Mouse (Mus musculus): Measurements from ENCODE around the gene Eif3g. TPM values are rescaled to one million over a fixed set of nuclear protein-coding genes. Genes with fewer than 3 reads are reported as not detected.

The Eif3g gene
- total RNA-seq (2021): 100 to 1,000 TPM in 1 of 2 experiments, 10 to 100 TPM in 1; 97.0 to 102 TPM
- long read RNA-seq, experiment 1, transcript Eif3g-201 (11 exons, 1,101 nt): major isoform, 70 of 72 reads
- long read RNA-seq, experiment 1, partial matches to known transcripts: 1 of 72 reads
- long read RNA-seq, experiment 1, other reads (novel, unspliced or antisense): 1 of 72 reads
- long read RNA-seq, experiment 2, transcript Eif3g-201 (11 exons, 1,101 nt): major isoform, 99 of 103 reads
- long read RNA-seq, experiment 2, partial matches to known transcripts: 3 of 103 reads
- long read RNA-seq, experiment 2, other reads (novel, unspliced or antisense): 1 of 103 reads

DNA sequence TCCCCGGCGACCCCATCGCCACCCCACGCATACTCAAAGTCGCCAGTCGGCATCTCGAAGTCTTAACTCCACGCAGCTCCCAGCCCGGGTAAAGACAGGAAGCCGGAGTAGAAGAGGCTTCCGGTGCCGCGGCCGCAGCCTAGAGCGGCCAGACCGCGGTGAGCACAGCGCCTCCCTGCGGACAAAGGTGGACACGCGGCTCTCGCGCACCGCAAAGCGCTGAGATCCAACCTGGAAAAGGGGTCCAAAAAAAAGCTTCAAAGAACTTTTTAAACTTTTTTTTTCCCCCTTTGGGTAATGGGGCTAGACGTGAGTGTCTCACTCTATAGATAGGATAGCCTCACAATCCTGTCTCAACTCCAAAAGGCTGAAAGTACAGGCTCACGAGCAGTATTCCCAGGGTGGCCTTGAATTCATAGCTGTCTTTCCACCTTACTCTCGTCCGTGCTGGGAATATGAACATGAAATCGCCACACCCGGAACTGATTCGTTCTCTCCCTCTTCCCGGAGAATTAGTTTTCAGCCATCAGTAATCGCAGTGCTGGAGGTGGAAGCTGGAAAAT lies at the start of gene Eif3g:
Gene Eif3g, minus strand, starts transcription at position 113 of the 563 bp plus-strand sequence.
- intact Hi-C loops (cut with DNase I): loop anchor here (5.0 kb wide), 1 partner anchor 174 kb away; the partner anchor contains the start of genes Fdx1l and Gm49373
- Histone ChIP-seq H3K4me3 (peak within 1 kb of the TSS; percentile 98), H3K27ac (peak within 1 kb of the TSS; percentile 92)
- peak; percentile 92 for DNase-seq
- peak; percentile 100 for TF ChIP-seq CTCF (IDR thresholded peaks at IDR 0.05)

DNA sequence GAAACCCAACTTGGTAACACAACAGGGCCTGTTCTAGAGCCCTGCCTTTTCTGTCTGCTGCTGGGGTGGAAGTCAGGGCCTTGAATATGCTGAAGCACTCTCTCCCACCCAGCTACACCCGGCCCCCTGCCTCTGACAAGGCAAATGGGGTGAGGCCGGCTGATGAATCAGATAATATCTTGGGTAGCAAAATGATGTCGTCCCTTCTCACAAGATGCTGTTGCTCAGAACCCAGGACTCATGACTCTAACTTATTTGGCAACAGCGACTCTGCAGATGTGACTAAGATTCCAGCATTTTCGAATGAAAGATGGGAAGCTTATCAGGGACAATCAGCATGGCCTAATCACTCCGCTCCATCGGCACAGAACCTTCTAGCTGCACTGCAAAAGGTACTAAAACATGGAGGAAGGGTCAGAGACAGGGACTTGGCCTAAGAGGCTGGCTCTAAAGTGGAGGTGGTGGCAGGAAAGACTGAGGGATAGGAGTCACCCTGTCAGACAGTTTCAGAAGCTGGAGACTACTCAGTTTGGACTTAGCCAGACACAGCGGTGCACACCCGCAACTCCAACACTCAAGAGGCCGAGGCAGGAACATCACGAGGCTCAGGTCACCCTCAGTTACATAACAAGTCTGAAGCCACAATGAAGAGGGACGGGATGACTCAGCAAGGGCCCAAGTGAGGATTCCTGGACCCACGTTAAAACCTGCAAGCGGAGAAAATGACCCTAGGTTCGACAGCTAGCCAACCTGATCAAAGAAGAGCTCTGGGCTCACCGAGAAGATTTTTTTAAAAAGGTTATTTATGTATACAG lies 47.9 kb upstream of the Eif3g start:
- no peak for DNase-seq
- intact Hi-C loops (cut with DNase I): no loop called here
- Histone ChIP-seq H3K27ac (peak overlapping the region; percentile 49), H3K4me3 (no peak overlapping the region)
- TF ChIP-seq CTCF (IDR thresholded peaks at IDR 0.05): no peak

DNA sequence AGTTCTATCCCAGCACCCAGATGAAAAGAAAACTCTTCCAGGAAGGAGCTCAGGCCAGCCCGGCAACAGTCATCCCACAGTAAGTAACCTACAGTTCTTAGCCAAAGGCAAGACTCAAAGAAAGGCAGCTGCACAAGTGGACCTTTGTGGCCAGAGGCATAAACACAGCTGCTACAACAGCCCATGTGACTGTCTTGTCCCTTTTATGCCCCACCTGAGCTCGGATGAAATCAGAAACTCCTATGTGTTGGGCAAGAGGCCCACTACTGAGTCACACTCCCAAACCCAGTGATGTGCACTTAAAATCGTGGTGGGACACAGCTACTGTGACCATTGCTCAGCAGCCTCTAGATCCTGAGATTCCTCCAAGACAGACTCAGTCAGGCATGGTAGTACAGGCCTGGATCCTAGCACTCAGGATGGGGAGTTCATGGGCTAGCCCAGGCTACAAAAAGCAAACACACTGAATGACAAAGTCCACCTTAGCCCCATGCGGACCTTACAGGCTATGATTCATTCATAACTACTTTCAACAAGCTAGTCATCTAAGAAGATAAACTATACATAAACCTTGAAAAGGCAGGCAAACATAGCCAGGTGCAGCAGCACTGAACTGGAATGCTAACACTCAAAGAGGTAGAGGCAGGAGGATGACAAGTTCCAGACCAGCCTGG lies 46.4 kb upstream of the Eif3g start:
- DNase-seq: no peak
- TF ChIP-seq CTCF (IDR thresholded peaks at IDR 0.05): no peak
- peak overlapping the region; percentile 12; the same call in 1 of the 2 replicates for H3K27ac ChIP-seq
- intact Hi-C loops (cut with DNase I): no loop called here
- H3K4me3 ChIP-seq: no peak overlapping the region

DNA sequence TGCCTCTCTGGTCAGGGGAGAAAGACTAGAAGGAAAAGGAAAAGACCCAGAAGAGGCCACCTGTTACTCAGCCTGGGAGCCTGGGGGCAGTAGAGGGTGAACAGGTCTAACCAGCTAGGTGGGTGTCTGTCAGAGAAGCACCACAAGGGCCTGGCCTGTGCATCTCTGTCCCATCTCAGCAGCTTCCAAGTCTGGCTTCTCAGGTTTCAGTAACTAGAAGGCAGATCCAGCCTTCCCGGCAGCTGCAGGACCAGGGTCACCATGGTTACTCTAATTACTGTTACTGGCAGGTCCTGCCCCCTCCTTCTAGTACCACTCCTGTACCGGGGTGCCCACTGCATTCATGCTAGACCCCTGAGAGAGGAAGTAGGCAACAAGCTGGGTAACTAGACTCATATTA lies 45.5 kb upstream of the Eif3g start:
- intact Hi-C loops (cut with DNase I): no loop called here
- Histone ChIP-seq H3K4me3 (no peak overlapping the region), H3K27ac (peak overlapping the region; percentile 12; the same call in 1 of the 2 replicates)
- TF ChIP-seq CTCF (IDR thresholded peaks at IDR 0.05): no peak
- no peak for DNase-seq

DNA sequence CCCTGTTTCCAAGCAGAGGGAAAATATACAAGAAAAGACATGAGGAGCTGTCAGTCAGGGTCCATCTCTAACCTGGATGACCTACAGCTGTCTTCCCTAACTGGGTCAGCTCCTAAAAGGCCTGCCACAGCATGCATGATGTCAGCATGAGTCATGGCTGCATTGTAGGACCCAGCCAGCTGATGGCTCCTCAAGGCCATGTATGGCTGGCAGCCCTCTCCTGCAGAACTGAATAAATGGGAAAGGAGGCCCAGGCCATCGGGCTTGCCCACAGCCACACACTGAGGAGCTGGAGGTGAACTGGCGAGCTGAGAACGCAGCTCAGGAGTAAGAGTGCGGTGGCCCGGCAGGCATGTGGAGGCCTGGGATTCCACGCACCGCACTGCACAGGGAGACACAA lies 45.0 kb upstream of the Eif3g start:
- Histone ChIP-seq H3K27ac (peak overlapping the region; percentile 12), H3K4me3 (no peak overlapping the region)
- intact Hi-C loops (cut with DNase I): no loop called here
- peak; percentile 45 for DNase-seq
- TF ChIP-seq CTCF (IDR thresholded peaks at IDR 0.05): no peak

DNA sequence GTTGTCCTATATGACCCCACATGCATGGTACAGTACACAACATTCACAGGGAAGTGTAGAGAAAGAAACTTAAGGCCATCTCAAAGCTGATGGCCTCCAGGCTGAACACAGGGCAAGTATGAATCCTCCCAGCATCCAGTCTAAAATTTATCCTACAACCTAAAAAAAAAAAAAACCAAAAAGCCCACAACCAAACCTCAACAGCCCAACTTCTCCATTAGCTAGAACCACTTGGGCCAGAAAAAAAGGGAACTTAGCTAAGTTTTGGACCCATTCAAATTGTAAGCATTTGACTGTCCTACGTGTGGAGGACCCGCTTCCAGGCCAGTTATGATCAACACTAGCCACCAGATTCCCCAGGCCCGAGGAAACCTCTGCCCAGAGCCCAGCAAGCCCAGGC lies 24.8 kb upstream of the Eif3g start:
- no peak for TF ChIP-seq CTCF (IDR thresholded peaks at IDR 0.05)
- intact Hi-C loops (cut with DNase I): no loop called here
- no peak overlapping the region for H3K4me3 ChIP-seq
- H3K27ac ChIP-seq: no peak overlapping the region
- no peak for DNase-seq

DNA sequence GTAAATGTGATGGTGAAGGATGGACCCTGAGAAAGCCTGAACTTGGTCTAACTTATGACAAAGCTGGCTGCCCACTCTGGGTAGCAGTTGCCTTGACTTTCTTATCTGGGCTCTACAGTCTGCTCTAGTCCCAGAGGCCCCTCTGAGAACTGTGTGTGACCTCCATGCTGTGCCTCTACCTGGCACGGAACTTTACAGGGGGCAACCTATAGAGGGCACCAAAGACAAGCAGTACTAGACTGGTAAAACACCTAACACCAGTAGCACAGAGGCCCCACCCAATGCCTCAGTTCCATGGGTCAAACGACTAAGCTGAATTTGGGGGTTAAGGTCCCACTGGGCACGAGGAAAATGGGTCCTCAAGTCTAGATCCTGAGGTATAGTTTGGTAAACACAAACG lies 17.7 kb upstream of the Eif3g start:
- H3K4me3 ChIP-seq: no peak overlapping the region
- intact Hi-C loops (cut with DNase I): no loop called here
- DNase-seq: no peak
- no peak overlapping the region for H3K27ac ChIP-seq
- TF ChIP-seq CTCF (IDR thresholded peaks at IDR 0.05): peak; percentile 61

DNA sequence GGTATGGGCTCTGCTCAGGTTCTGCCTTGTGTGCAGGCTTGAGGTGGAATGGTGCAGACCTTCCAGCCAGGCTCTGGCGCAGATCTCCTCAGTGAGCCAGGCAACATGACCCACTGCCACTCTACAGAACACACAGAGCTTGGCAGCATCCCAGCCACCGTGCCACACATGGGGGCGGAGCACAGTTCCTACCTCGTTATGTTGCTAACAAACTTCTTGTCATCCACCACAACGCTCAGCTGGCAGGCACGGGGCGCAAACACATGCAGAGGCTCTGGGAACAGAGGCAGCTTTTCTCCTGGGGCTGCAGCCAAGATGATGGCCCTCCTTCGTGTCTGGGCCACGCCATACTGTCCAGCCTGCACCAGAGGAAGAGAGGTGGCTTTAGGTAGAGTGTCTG lies 11.5 kb upstream of the Eif3g start:
- Histone ChIP-seq H3K27ac (no peak overlapping the region), H3K4me3 (no peak overlapping the region)
- no peak for DNase-seq
- intact Hi-C loops (cut with DNase I): no loop called here
- TF ChIP-seq CTCF (IDR thresholded peaks at IDR 0.05): no peak

DNA sequence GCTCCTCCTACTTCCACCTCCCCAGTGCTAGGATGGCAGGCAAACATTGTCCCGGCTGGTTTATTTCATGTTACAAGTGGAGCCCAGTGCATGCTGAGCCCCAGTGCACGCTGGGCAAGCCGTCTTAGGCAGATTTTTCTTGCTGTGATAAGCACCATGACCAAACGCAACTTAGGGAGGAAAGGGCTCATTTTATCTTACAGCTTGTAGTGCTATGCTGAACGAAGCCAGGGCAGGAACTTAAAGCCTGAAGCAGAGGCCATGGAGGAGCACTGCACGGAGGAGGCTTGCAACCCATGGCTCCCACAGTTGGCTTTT lies 3.7 kb upstream of the Eif3g start:
- Histone ChIP-seq H3K27ac (no peak overlapping the region), H3K4me3 (no peak overlapping the region)
- no peak for DNase-seq
- intact Hi-C loops (cut with DNase I): no loop called here
- TF ChIP-seq CTCF (IDR thresholded peaks at IDR 0.05): no peak

DNA sequence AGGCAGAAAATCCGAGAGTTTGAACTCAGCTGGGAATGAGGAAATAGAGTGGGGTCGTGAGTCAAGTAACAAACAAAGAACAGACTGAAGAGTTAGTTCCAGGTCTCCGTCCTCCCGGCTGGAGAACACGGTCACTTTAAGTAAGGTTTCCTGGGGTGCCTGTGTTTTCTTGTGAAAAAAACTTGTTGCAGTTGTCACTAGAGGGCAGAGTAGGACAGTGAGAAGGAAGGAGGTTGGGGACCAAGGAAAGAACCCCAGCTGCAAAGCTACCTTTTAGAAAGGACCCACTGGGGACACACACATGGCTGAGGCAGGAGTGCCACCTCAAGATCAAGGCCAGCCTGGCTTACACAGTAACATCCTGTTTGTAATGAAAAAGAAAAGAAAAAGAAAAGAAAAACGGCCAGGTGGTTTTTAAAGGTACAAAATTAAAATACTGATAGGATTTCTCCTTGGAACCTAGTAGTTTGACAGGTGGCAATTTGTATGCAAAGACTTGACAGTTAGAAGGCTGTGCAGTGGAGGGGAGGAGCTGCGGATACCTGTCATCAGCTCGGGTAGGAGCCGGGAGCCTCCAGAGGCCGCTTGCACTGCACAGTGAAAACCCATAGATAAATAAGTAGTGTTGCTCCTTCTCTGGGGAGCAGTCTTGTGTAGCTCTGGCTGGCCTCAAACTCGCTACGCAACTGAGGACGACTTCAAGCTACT lies 3.2 kb upstream of the Eif3g start:
- DNase-seq: no peak
- peak overlapping the region; percentile 28; the same call in 1 of the 2 replicates for H3K4me3 ChIP-seq
- H3K27ac ChIP-seq: 0 out of 2 replicates have a peak overlapping the region, but pooled peaks have one; percentile 25
- intact Hi-C loops (cut with DNase I): loop anchor here (1.0 to 2.0 kb wide), 3 partner anchors 99 to 236 kb away; no protein-coding TSS in a partner anchor
- peak; percentile 74 for TF ChIP-seq CTCF (IDR thresholded peaks at IDR 0.05)

DNA sequence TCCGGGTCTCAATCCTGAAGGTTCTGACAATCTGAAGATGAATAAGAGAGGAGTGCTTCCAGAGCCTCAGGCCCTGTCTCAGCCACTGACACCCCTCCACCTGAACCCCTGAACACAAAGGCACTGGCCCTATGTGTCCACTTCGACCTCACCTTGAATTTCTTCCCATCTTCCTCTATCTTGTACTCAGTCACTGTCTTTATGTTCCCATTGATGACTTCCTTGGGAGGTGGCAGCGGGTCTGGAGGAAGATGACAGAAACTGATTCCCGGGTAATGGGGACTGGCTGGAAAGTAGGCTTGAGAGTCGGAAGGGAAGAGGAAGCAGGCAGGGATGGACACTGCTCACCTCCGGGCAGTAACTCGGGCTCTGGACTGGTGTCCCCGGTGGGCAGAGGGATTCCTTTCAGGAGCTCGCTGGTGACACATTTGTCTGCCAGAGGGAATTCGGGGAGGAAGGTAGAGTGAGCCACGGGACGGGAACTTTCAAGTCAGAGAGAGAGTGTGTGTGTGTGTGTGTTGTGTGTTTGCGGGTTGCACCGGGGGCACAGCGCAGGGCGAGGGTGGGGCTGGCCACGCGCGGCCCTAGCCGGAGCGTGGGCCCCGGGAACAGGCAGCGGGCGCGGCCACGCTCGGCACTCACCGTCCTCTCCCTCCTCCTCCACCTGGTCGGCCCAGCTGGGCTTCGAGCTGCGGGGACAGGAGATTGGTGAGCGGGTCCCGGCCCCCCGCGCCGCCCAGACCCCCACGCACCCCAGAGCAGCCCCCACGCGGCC lies 500 bp downstream of the Eif3g start:
- TF ChIP-seq CTCF (IDR thresholded peaks at IDR 0.05): no peak
- DNase-seq: no peak
- intact Hi-C loops (cut with DNase I): loop anchor here (5.0 kb wide), 1 partner anchor 174 kb away; the partner anchor contains the start of genes Fdx1l and Gm49373
- peak overlapping the region; percentile 98 for H3K4me3 ChIP-seq
- peak overlapping the region; percentile 92 for H3K27ac ChIP-seq
